Mouse (Mus musculus): Measurements from ENCODE around the gene Zfc3h1. TPM values are rescaled to one million over a fixed set of nuclear protein-coding genes. Genes with fewer than 3 reads are reported as not detected.

Zfc3h1 gene
- 23.8 TPM for polyA plus RNA-seq (2017; shearing (Covaris generic))

DNA sequence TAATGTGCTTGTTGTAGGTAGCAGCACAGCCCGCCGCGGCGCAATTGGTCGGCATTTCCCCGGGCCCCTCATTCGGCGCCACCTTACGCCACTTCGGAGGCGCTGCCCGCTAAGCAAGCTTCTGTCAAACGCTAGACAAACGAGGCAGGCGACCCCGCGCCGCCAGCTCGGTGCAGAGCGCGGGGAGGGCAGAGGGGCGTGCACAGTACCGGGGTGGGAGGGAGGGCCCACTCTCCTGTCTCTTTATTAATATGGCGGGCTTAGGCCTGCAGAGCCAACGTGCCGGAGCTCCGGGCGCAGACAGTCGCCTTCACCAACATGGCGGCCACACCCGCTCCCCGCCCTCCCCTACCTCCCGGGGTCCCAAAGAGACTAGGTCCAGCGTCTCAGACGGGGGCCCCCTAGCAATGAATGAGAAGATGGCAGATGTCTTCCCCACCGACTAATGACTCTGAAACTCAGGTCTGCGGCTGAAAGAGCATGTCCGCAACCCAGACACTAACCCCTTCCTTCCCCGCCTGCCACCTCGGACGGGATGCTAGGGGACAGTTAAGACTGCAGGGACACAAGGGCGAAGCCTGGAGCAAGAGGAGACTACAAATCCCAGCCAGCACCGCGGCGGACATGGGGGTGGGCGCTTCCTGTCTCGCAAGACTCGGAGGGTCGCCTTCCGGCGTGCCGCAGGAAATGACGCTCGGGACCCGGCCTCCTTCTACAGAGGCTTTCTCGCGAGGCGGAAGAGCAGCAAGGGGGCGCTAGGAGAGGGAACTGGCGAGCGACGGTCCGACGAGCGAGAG lies at the start of gene Zfc3h1, which contains the start of gene Thap2:
Zfc3h1 (plus strand) TSS at position 739 of the 797 bp plus-strand sequence.
Thap2 (minus strand) TSS at position 223 of the 797 bp plus-strand sequence.

DNA sequence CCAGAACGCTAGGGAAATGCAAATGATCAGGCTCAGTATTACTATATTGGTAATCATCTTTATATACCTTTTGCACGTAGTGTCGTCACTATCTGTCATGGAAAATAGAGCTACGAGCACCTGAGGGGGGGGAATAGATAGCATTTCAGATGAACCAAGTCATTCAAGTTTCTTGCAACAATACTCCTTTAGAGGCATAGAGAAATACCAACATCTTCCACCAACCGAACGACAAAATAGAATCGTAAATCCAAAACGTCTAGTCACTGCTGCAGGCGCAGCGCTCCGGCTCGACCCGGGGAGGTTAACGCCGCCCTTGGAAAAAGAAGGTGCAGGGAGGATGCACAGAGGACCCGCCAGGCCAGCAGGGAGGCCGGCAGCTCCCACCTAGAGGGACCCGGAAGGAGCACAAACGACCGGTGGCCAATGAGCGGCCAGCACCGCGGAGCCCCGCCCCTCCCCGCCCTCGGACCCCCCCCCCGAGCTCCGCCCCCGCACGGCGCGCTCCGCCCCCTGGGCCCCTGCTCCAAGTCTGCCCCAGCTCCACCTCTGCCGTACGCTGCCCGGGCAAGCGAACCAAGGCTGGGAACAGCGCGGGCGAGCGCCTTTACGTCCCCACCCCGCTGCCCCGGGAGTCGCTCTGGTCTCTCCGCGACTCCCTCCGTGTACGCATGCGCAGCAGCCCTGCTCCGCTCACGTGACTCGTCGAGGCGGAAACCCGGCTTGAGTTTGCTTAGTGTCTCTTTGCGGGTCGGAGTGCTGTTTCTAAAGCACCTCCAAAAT lies 22.7 kb upstream of the Zfc3h1 start, which contains the start of gene Tmem19:
Tmem19 (minus strand) TSS at position 662 of the 783 bp plus-strand sequence.

Other genes starting within 250 kb of the Zfc3h1 start
- gene Tph2, start 199.9 kb upstream of the Zfc3h1 start, polyA plus RNA-seq (2017; shearing (Covaris generic)), result not detected
- gene Tbc1d15, start 133.5 kb upstream of the Zfc3h1 start, polyA plus RNA-seq (2017; shearing (Covaris generic)), result 175 TPM
- gene Rab21, start 69.4 kb upstream of the Zfc3h1 start, polyA plus RNA-seq (2017; shearing (Covaris generic)), result 74.8 TPM
- 16.5 TPM for gene Tmem19, start 22.5 kb upstream of the Zfc3h1 start, polyA plus RNA-seq (2017; shearing (Covaris generic))
- gene Thap2, start 516 bp upstream of the Zfc3h1 start, polyA plus RNA-seq (2017; shearing (Covaris generic)), result 5.7 TPM
- not detected for gene A930009A15Rik, start 185.0 kb downstream of the Zfc3h1 start, polyA plus RNA-seq (2017; shearing (Covaris generic))
- gene Lgr5, start 202.8 kb downstream of the Zfc3h1 start, polyA plus RNA-seq (2017; shearing (Covaris generic)), result 0.20 TPM